Mouse (Mus musculus): ENCODE results near the gene Tfpi2. TPM values are rescaled to one million over a fixed set of nuclear protein-coding genes. Genes with fewer than 3 reads are reported as not detected.

Tfpi2 gene
- polyA plus RNA-seq, 1 experiment, result not detected

GRCm38 (mm10) chr6:3998089-3998488 lies 9.4 kb upstream of the Tfpi2 start:
- no peak overlapping the region for H3K4me3 ChIP-seq (replicated peaks)
- peaks cover 22% of the 10 kb centered on the region for H3K4me1 ChIP-seq
- no peaks in the 10 kb centered on the region for H3K36me3 ChIP-seq (replicated peaks; ENCODE audit: low read length)
- no peaks in the 10 kb centered on the region for H3K27me3 ChIP-seq (replicated peaks)
- no peaks in the 10 kb centered on the region for H3K9me3 ChIP-seq
- TF ChIP-seq GATA1 (IDR thresholded peaks at IDR 0.05; ENCODE audit: borderline replicate concordance, low read length), result no peak
- no peak for TF ChIP-seq FLI1 (IDR thresholded peaks at IDR 0.05; ENCODE audit: low read length)

GRCm38 (mm10) chr6:3993492-3993891 lies 4.8 kb upstream of the Tfpi2 start, which contains the start of gene Gngt1:
Gene Gngt1, plus strand, starts transcription at chr6:3993792.
- no peak within 1 kb of the TSS for H3K4me3 ChIP-seq (replicated peaks)
- peaks cover 3% of the 10 kb centered on the region; the same call in 1 of the 2 replicates for H3K4me1 ChIP-seq
- H3K36me3 ChIP-seq (replicated peaks; ENCODE audit: low read length), result no peaks in the 10 kb centered on the region
- H3K27me3 ChIP-seq (replicated peaks), result no peaks in the 10 kb centered on the region
- H3K9me3 ChIP-seq, result no peaks in the 10 kb centered on the region
- TF ChIP-seq FLI1 (IDR thresholded peaks at IDR 0.05; ENCODE audit: low read length) (no peak), GATA1 (IDR thresholded peaks at IDR 0.05; ENCODE audit: borderline replicate concordance, low read length) (no peak)

- TF ChIP-seq GATA1 (IDR thresholded peaks at IDR 0.05; ENCODE audit: borderline replicate concordance, low read length) (no peak), FLI1 (IDR thresholded peaks at IDR 0.05; ENCODE audit: low read length) (no peak)
- no peak overlapping the region for H3K4me3 ChIP-seq (replicated peaks)
- no peaks in the 10 kb centered on the region for H3K27me3 ChIP-seq (replicated peaks)
- H3K9me3 ChIP-seq, result no peaks in the 10 kb centered on the region
- H3K36me3 ChIP-seq (replicated peaks; ENCODE audit: low read length), result no peaks in the 10 kb centered on the region
- peaks cover 4% of the 10 kb centered on the region; the same call in 1 of the 2 replicates for H3K4me1 ChIP-seq
Observed at GRCm38 (mm10) chr6:3982661-3983284, 5.9 kb downstream of the Tfpi2 start.

GRCm38 (mm10) chr6:3973679-3974078 lies 15.0 kb downstream of the Tfpi2 start:
- H3K4me3 ChIP-seq (replicated peaks), result no peak overlapping the region
- H3K9me3 ChIP-seq, result no peaks in the 10 kb centered on the region
- no peaks in the 10 kb centered on the region for H3K27me3 ChIP-seq (replicated peaks)
- H3K36me3 ChIP-seq (replicated peaks; ENCODE audit: low read length), result no peaks in the 10 kb centered on the region
- H3K4me1 ChIP-seq, result peaks cover 40% of the 10 kb centered on the region
- TF ChIP-seq GATA1 (IDR thresholded peaks at IDR 0.05; ENCODE audit: borderline replicate concordance, low read length), result no peak
- TF ChIP-seq FLI1 (IDR thresholded peaks at IDR 0.05; ENCODE audit: low read length), result no peak

GRCm38 (mm10) chr6:3967676-3968626 lies 20.8 kb downstream of the Tfpi2 start:
- Histone ChIP-seq H3K36me3 (replicated peaks; ENCODE audit: low read length) (no peaks in the 10 kb centered on the region), H3K4me3 (replicated peaks) (peak overlapping the region; percentile 84), H3K4me1 (peaks cover 8% of the 10 kb centered on the region; the same call in 1 of the 2 replicates), H3K9me3 (peaks cover 6% of the 10 kb centered on the region; the same call in 1 of the 2 replicates), H3K27me3 (replicated peaks) (peaks cover 9% of the 10 kb centered on the region)
- TF ChIP-seq FLI1 (IDR thresholded peaks at IDR 0.05; ENCODE audit: low read length) (no peak), GATA1 (IDR thresholded peaks at IDR 0.05; ENCODE audit: borderline replicate concordance, low read length) (no peak)

GRCm38 (mm10) chr6:3954969-3955368 lies 33.8 kb downstream of the Tfpi2 start:
- Histone ChIP-seq H3K4me1 (no peaks in the 10 kb centered on the region), H3K27me3 (replicated peaks) (no peaks in the 10 kb centered on the region), H3K4me3 (replicated peaks) (no peak overlapping the region), H3K9me3 (no peaks in the 10 kb centered on the region), H3K36me3 (replicated peaks; ENCODE audit: low read length) (no peaks in the 10 kb centered on the region)
- TF ChIP-seq GATA1 (IDR thresholded peaks at IDR 0.05; ENCODE audit: borderline replicate concordance, low read length) (no peak), FLI1 (IDR thresholded peaks at IDR 0.05; ENCODE audit: low read length) (no peak)

- Histone ChIP-seq H3K4me1 (no peaks in the 10 kb centered on the region), H3K27me3 (replicated peaks) (no peaks in the 10 kb centered on the region), H3K36me3 (replicated peaks; ENCODE audit: low read length) (no peaks in the 10 kb centered on the region), H3K9me3 (no peaks in the 10 kb centered on the region), H3K4me3 (replicated peaks) (no peak overlapping the region)
- TF ChIP-seq FLI1 (IDR thresholded peaks at IDR 0.05; ENCODE audit: low read length) (no peak), GATA1 (IDR thresholded peaks at IDR 0.05; ENCODE audit: borderline replicate concordance, low read length) (no peak)
Observed at GRCm38 (mm10) chr6:3936140-3936714, 52.5 kb downstream of the Tfpi2 start.

- Histone ChIP-seq H3K9me3 (no peaks in the 10 kb centered on the region), H3K4me1 (no peaks in the 10 kb centered on the region), H3K27me3 (replicated peaks) (no peaks in the 10 kb centered on the region), H3K4me3 (replicated peaks) (no peak overlapping the region), H3K36me3 (replicated peaks; ENCODE audit: low read length) (no peaks in the 10 kb centered on the region)
- TF ChIP-seq FLI1 (IDR thresholded peaks at IDR 0.05; ENCODE audit: low read length) (no peak), GATA1 (IDR thresholded peaks at IDR 0.05; ENCODE audit: borderline replicate concordance, low read length) (no peak)
Observed at GRCm38 (mm10) chr6:3935606-3936005, 53.1 kb downstream of the Tfpi2 start.

GRCm38 (mm10) chr6:3935048-3935447 lies 53.7 kb downstream of the Tfpi2 start:
- no peak for TF ChIP-seq GATA1 (IDR thresholded peaks at IDR 0.05; ENCODE audit: borderline replicate concordance, low read length)
- no peak for TF ChIP-seq FLI1 (IDR thresholded peaks at IDR 0.05; ENCODE audit: low read length)
- Histone ChIP-seq H3K4me3 (replicated peaks) (no peak overlapping the region), H3K9me3 (no peaks in the 10 kb centered on the region), H3K4me1 (no peaks in the 10 kb centered on the region), H3K27me3 (replicated peaks) (no peaks in the 10 kb centered on the region), H3K36me3 (replicated peaks; ENCODE audit: low read length) (no peaks in the 10 kb centered on the region)

All from megakaryocyte, embryonic 14.5 days (primary cell).